Mouse (Mus musculus): Measurements from ENCODE around the gene Slc17a6. TPM values are rescaled to one million over a fixed set of nuclear protein-coding genes. Genes with fewer than 3 reads are reported as not detected.

Slc17a6 gene
- 10 to 100 TPM; 23.8 to 31.9 (median 27.2) TPM for total RNA-seq (2022)

DNA sequence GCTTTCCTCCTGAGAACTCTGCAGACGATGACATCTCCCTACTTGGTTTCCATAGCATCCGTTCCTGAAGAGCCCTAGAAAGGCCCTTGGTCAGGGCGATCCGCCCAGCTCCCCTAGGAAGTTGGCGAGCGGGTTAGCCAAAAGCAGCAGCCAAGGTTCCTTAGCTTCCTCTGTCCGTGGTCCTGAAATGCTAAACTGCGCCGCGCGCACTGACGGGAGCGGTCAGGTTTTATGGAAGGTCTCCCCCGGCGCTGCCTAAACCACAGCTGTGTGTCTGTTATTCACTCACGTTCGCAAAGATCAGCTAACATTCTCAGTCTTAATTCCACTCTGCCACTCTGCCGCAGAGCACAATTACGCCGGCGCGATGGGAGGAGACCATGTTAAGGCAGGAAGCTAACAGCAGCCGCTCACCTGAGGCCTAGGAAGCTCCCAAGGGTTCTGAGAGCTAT is at the start of gene Slc17a6:
Gene Slc17a6, plus strand, starts transcription at position 313 of the 452 bp plus-strand sequence.
- peak in 1 of 2 experiments; percentile 12 for DNase-seq (ENCODE audit: low spot score in 2 of 2)

DNA sequence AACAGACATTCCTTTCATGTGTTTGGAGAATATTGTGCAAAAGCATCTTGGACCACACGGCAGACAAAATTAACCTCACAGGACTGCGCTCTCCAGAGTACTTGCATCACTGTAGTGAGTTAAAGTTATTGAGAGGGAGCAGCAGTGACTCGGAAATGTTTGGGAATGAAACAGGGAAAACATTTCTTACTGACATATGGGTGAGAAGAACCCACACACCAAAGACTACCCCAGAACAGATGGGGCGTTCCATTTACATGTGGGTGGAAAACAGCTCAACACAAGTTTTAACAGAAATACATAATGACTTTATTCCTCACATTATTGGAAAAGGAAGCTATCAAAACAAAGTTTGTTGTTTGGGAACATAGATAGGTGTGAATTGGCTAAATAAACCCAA is 21.8 kb upstream of the Slc17a6 start:
- no peak for DNase-seq (ENCODE audit: low spot score in 2 of 2)

- DNase-seq (ENCODE audit: low spot score in 2 of 2), result no peak
Observed at GRCm38 (mm10) chr7:51603741-51604140, 18.1 kb upstream of the Slc17a6 start.

- DNase-seq (ENCODE audit: low spot score in 2 of 2), result no peak
Observed at GRCm38 (mm10) chr7:51614404-51614803, 7.4 kb upstream of the Slc17a6 start.

DNA sequence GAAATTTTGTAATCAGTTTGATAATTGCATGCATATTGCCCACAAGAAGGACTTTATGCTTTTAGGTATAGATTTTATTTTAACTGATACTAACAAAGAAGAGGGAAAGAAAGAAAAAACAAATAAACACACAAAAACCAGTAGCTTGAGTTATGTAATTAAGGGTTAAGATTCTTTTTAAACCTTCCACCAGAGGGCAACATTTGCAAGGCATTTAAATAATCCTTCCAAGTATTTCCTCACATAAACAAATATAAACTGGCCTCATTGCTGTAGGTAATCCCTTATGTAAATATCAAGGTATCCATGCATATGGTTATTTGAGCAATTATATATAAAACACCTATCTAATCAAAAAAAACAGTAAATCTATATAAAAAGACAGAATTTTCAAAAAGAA is 3.9 kb upstream of the Slc17a6 start:
- DNase-seq (ENCODE audit: low spot score in 2 of 2), result no peak

DNA sequence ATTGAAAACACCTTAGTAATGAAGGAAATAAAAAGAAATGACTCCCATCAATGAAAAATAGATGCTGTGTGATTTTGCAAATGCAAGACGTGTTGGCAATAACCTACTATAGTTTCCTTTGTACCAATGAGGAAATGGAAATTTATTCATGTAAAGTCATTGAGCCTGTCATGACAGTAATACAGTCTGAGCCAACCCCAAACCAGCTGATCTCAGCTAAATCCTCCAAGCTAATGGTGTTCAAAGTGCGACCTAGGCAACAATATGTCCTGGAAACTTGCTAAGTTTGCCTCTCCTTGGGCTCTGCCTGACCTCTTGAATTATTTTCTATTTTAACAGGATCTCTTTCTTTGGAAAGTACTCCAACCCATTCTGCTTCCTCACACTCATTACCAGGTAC is 3.4 kb upstream of the Slc17a6 start:
- no peak for DNase-seq (ENCODE audit: low spot score in 2 of 2)

GRCm38 (mm10) chr7:51619977-51620376 is 1.8 kb upstream of the Slc17a6 start:
- DNase-seq (ENCODE audit: low spot score in 2 of 2), result no peak

- DNase-seq (ENCODE audit: low spot score in 2 of 2), result peak in 1 of 2 experiments; percentile 13
Observed at GRCm38 (mm10) chr7:51622196-51622595, 390 bp downstream of the Slc17a6 start.

GRCm38 (mm10) chr7:51622666-51623065 is 860 bp downstream of the Slc17a6 start:
- no peak for DNase-seq (ENCODE audit: low spot score in 2 of 2)

DNA sequence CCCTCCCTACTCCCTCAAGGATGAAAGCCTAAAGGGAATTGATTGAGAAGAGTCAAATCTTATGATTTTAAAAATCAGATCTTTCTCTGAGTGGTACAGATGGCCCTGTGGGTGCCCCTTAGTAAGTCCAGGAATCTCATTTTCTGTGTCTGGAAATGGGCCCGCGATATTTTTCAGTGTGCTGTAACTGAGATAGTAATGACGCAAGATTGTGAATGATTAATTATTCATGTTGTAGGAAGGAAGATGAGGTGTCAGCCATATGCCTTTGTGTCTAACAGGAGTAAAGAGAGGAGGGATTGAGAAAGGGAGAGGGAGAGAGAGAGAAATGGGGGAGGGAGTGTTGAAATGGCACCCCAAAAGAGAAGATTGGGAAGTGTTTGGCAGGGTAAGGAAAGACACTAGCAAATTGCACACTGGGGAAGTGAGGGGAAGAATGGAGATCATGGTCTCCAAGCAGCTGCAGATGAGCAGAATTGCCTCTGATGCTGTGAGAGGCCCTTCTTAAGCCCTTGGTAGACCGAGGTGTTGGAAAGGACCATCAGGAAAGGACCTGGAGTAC is 2.6 kb downstream of the Slc17a6 start:
- DNase-seq (ENCODE audit: low spot score in 2 of 2), result no peak

- DNase-seq (ENCODE audit: low spot score in 2 of 2), result no peak
Observed at GRCm38 (mm10) chr7:51625161-51625560, 3.4 kb downstream of the Slc17a6 start.

- DNase-seq (ENCODE audit: low spot score in 2 of 2), result no peak
Observed at GRCm38 (mm10) chr7:51625591-51626255, 3.9 kb downstream of the Slc17a6 start.

- DNase-seq (ENCODE audit: low spot score in 2 of 2), result no peak
Observed at GRCm38 (mm10) chr7:51626451-51627000, 4.7 kb downstream of the Slc17a6 start.

GRCm38 (mm10) chr7:51627001-51627631 is 5.3 kb downstream of the Slc17a6 start:
- DNase-seq (ENCODE audit: low spot score in 2 of 2), result no peak

GRCm38 (mm10) chr7:51627666-51628065 is 5.9 kb downstream of the Slc17a6 start:
- no peak for DNase-seq (ENCODE audit: low spot score in 2 of 2)

- DNase-seq (ENCODE audit: low spot score in 2 of 2), result no peak
Observed at GRCm38 (mm10) chr7:51628349-51628748, 6.5 kb downstream of the Slc17a6 start.

GRCm38 (mm10) chr7:51629206-51629605 is 7.4 kb downstream of the Slc17a6 start:
- no peak for DNase-seq (ENCODE audit: low spot score in 2 of 2)

DNA sequence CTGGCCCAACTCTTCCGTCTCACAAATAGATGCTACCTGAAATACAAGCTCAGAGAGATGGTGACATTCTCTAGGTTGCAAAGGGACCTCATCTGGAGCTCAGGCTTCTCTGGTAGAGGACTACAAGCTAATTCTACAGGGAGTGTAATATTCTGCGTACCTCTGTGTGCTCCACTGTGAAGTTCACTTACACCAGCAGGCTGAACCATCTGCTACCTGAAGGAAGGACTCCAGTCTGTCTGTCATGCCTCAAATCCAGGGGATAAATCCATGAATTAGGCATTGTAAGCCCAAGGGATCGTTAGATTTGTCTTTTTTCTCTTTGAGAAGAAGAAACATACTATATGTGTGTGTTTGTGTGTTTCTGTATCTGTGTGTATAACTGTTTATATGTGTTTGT is 9.4 kb downstream of the Slc17a6 start:
- no peak for DNase-seq (ENCODE audit: low spot score in 2 of 2)

- no peak for DNase-seq (ENCODE audit: low spot score in 2 of 2)
Observed at GRCm38 (mm10) chr7:51632543-51633229, 10.9 kb downstream of the Slc17a6 start.

DNA sequence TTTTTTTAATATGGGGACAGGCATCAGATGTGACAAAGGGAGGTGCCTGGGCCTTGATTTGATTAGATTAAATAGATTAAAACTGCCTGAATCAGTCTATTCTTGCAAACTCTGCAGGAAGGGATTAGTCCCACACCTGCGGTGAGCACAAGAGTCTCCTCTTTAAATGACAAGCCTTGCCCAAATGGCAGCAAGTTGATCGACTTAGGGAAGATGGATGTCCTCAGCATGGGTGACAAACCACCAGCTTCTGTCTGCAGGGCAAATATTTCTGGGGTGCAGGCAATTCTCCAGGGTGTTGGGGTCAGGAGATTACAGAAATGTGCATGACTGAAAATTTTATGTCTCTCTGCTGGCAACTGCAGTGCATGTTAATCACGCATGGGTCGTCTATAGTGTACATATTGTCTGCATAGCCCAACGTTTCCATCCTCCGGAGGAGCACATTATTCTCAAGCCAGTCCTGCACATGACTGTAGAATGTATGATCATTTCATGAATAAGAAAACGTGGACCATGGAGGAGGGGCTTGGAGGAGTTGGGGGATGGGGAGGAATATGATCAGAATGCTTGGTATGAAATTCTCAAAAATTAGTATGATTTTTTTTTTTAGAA is 11.5 kb downstream of the Slc17a6 start:
- no peak for DNase-seq (ENCODE audit: low spot score in 2 of 2)

GRCm38 (mm10) chr7:51657152-51657551 is 35.3 kb downstream of the Slc17a6 start:
- DNase-seq (ENCODE audit: low spot score in 2 of 2), result no peak

Data from left cerebral cortex, adult 8-10 months (tissue).